Mouse (Mus musculus) lung, embryonic 14.5 days (tissue): ENCODE results near the gene Zscan10. TPM values are rescaled to one million over a fixed set of nuclear protein-coding genes. Genes with fewer than 3 reads are reported as not detected.

Experiments
- ATAC-seq: fragments of 200-750 bp; cut with Nextera tagmentation; 2 replicates; pipeline ENCODE4 v1.8.0; 2017; ENCODE audit warnings: mild to moderate bottlenecking, moderate TSS enrichment, moderate library complexity; ENCODE audit not compliant: insufficient read depth
- DNase-seq: peaks from one replicate; pipeline ENCODE4 v3.0.0-alpha.2; 2015
- H3K27ac ChIP-seq: fragments of 300-500 bp; sonication (generic); 2 replicates; pipeline ENCODE4 v1.5.1; 2014; ENCODE audit warnings: low read depth, mild to moderate bottlenecking, moderate library complexity
- H3K27me3 ChIP-seq: fragments of 300-500 bp; sonication (generic); 2 replicates; pipeline ENCODE4 v1.6.1; 2014; ENCODE audit warnings: low read length, control low read depth; ENCODE audit not compliant: insufficient read depth
- H3K36me3 ChIP-seq: fragments of 300-500 bp; sonication (generic); 2 replicates; pipeline ENCODE4 v1.6.1; 2014; ENCODE audit warnings: control low read depth; ENCODE audit not compliant: insufficient read depth
- H3K4me1 ChIP-seq: fragments of 300-500 bp; sonication (generic); 2 replicates; pipeline ENCODE4 v1.6.1; 2014; ENCODE audit warnings: antibody characterized with exemption, control low read depth; ENCODE audit not compliant: insufficient read depth
- H3K4me2 ChIP-seq: fragments of 300-500 bp; sonication (generic); 2 replicates; pipeline ENCODE4 v1.6.1; 2014; ENCODE audit warnings: mild to moderate bottlenecking
- H3K4me3 ChIP-seq: fragments of 300-500 bp; sonication (generic); 2 replicates; pipeline ENCODE4 v1.5.1; 2014; ENCODE audit warnings: low read depth, low read length
- H3K9ac ChIP-seq: fragments of 300-500 bp; sonication (generic); 2 replicates; pipeline ENCODE4 v1.6.1; 2014
- H3K9me3 ChIP-seq: fragments of 300-500 bp; sonication (generic); 2 replicates; pipeline ENCODE4 v1.6.1; 2016; ENCODE audit warnings: low read depth, low read length, control low read depth
- CTCF ChIP-seq: IDR thresholded peaks from 2 replicates; pipeline ENCODE4 v1.5.1; 2016; ENCODE audit warnings: antibody characterized with exemption, low read depth
- WGBS: fragments of 180-500 bp; shearing (Covaris S2); extraction: QIAGEN DNeasy Blood & Tissue Kit; methylation state at CpG from one replicate; pipeline ENCODE4 v1.1.7; 2014; 5-methylcytosine and 5-hydroxymethylcytosine counted together
- polyA plus RNA-seq: library from polyadenylated mRNA; unstranded; fragments of >200 nt; fragmentation: Nextera tagmentation; extraction: Ambion mirVana; gene quantifications from 2 replicates; pipeline ENCODE4 v1.2.1, GENCODE M21; 2014

Zscan10 gene
- polyA plus RNA-seq, 1 experiment from 2014 or later = 0.74 TPM

DNA sequence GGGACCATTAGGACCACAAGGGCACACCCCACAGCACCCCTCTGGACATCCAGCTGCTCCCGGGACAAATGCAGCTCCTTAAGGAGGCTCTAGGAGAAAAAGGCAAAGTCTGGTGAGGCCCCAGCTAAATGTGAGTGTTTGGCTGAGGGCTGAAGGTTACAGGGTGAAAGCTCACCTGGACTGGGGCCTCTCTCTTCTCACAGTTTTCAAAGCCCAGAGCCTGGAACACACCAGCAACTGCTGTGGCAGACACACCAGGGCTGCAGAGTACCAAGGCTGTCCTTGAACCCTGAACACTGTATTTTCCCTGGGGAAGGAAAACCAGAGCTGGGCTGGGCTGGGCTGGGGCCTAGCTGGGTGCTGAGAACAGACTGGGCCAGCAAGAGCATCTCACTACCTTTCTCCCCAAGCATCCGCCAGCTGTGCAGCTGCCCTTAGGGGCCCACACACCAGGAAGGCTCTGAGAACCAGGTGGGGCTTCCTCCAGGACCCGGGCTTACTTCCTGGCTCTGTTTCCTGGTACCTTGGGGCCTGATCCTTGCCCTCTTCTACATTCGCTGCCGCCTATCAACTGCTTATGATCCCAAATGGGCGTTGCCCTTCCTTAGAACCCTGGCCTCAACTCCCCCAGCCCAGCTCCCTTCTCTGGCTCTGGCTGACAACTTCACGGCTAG is 45.3 kb upstream of the Zscan10 start:
- DNase-seq (no peak), ATAC-seq (no peak)
- Histone ChIP-seq H3K9ac (no peak overlapping the region), H3K4me2 (no peak overlapping the region), H3K27me3 (no peaks in the 10 kb centered on the region), H3K4me3 (no peak overlapping the region), H3K4me1 (no peaks in the 10 kb centered on the region), H3K36me3 (peaks cover 55% of the 10 kb centered on the region), H3K9me3 (no peaks in the 10 kb centered on the region), H3K27ac (no peak overlapping the region)
- WGBS = 72% methylated on average over 7 of the region's 7 CpGs
- no peak for TF ChIP-seq CTCF

- Histone ChIP-seq H3K9ac (no peak overlapping the region), H3K27ac (no peak overlapping the region), H3K4me3 (no peak overlapping the region), H3K36me3 (peaks cover 64% of the 10 kb centered on the region), H3K27me3 (no peaks in the 10 kb centered on the region), H3K4me2 (no peak overlapping the region), H3K9me3 (no peaks in the 10 kb centered on the region), H3K4me1 (peaks cover 2% of the 10 kb centered on the region; the same call in 1 of the 2 replicates)
- ATAC-seq (no peak), DNase-seq (peak; percentile 57)
- 59% methylated on average over 11 of the region's 11 CpGs for WGBS
- peak; percentile 42 for TF ChIP-seq CTCF
Observed at GRCm38 (mm10) chr17:23559767-23560166, 40.9 kb upstream of the Zscan10 start.

GRCm38 (mm10) chr17:23563595-23564367 is 36.9 kb upstream of the Zscan10 start, which contains the start of gene Zfp213:
Gene Zfp213 (minus strand): TSS chr17:23564238.
- peaks cover 4% of the 10 kb centered on the region; the same call in 1 of the 2 replicates for H3K4me1 ChIP-seq
- no peaks in the 10 kb centered on the region for H3K9me3 ChIP-seq
- no peak for TF ChIP-seq CTCF
- H3K36me3 ChIP-seq = peaks cover 24% of the 10 kb centered on the region
- ATAC-seq (peak; percentile 98), DNase-seq (peak; percentile 99)
- under 1% methylated on average over 59 of the region's 59 CpGs for WGBS
- no peaks in the 10 kb centered on the region for H3K27me3 ChIP-seq
- H3K4me2 ChIP-seq = peak within 1 kb of the TSS; percentile 82
- H3K4me3 ChIP-seq = peak within 1 kb of the TSS; percentile 75
- H3K9ac ChIP-seq = peak within 1 kb of the TSS; percentile 97
- peak within 1 kb of the TSS; percentile 97 for H3K27ac ChIP-seq

DNA sequence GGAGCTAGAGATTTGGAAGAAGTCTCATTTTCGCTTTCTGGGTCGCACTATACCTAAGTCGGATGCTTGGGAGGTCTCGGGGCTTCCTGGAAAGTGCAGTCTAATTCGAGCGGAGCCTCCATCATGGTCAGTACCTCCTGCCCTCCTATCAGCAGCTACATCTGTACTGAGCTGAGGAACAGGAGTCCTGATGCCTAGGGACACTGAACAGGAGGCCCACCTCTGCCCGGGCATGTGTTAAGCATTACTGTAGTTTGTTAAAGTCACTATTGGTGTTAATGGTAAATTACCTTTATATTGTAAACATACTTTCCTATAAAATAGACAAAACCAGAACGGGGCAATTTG is 36.3 kb upstream of the Zscan10 start:
- Histone ChIP-seq H3K9ac (peak overlapping the region; percentile 97), H3K4me2 (peak overlapping the region; percentile 82), H3K27ac (peak overlapping the region; percentile 97), H3K9me3 (no peaks in the 10 kb centered on the region), H3K27me3 (no peaks in the 10 kb centered on the region), H3K36me3 (peaks cover 18% of the 10 kb centered on the region), H3K4me3 (peak overlapping the region; percentile 75), H3K4me1 (peaks cover 4% of the 10 kb centered on the region; the same call in 1 of the 2 replicates)
- TF ChIP-seq CTCF = no peak
- 0% methylated on average over 8 of the region's 8 CpGs for WGBS
- no peak for DNase-seq
- peak; percentile 85 for ATAC-seq

GRCm38 (mm10) chr17:23566787-23567186 is 33.9 kb upstream of the Zscan10 start:
- H3K9me3 ChIP-seq = no peaks in the 10 kb centered on the region
- H3K27me3 ChIP-seq = no peaks in the 10 kb centered on the region
- H3K36me3 ChIP-seq = no peaks in the 10 kb centered on the region
- no peak for ATAC-seq
- peak; percentile 41 for TF ChIP-seq CTCF
- no peak overlapping the region for H3K4me3 ChIP-seq
- H3K9ac ChIP-seq = no peak overlapping the region
- H3K4me1 ChIP-seq = peaks cover 4% of the 10 kb centered on the region; the same call in 1 of the 2 replicates
- no peak overlapping the region for H3K27ac ChIP-seq
- H3K4me2 ChIP-seq = no peak overlapping the region
- peak; percentile 20 for DNase-seq
- 50% methylated on average over 5 of the region's 5 CpGs for WGBS

DNA sequence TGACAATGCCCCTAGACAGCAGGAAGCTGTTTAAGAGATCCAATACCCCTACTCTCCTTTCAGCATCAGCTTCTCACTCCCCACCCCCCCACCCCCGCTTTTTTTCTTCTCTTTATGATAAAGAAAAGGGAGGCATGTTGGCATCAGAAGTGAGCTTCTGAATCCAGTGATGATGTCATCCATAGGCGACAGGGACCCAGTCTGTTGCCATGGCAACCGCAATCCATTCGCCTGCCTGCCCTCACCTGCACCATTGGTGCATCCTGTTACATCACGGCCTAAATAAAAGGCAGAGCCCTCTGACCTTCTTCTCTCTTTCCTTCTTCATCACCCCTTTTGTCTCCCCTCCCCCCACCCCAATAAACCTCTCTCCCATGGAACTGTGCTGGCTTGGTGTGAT is 32.3 kb upstream of the Zscan10 start:
- H3K4me3 ChIP-seq = no peak overlapping the region
- no peak overlapping the region for H3K4me2 ChIP-seq
- DNase-seq = no peak
- H3K4me1 ChIP-seq = peaks cover 4% of the 10 kb centered on the region; the same call in 1 of the 2 replicates
- H3K27ac ChIP-seq = no peak overlapping the region
- WGBS = 38% methylated on average over 5 of the region's 5 CpGs
- no peaks in the 10 kb centered on the region; the same call in 1 of the 2 replicates for H3K36me3 ChIP-seq
- no peaks in the 10 kb centered on the region for H3K27me3 ChIP-seq
- H3K9ac ChIP-seq = no peak overlapping the region
- H3K9me3 ChIP-seq = no peaks in the 10 kb centered on the region
- ATAC-seq = no peak
- no peak for TF ChIP-seq CTCF

GRCm38 (mm10) chr17:23570017-23570416 is 30.6 kb upstream of the Zscan10 start:
- peak; percentile 55; the same call in 1 of the 2 replicates for ATAC-seq
- Histone ChIP-seq H3K27me3 (no peaks in the 10 kb centered on the region), H3K4me2 (no peak overlapping the region), H3K4me3 (no peak overlapping the region), H3K4me1 (peaks cover under 1% of the 10 kb centered on the region; the same call in 1 of the 2 replicates), H3K36me3 (peaks cover 10% of the 10 kb centered on the region; the same call in 1 of the 2 replicates), H3K27ac (no peak overlapping the region), H3K9me3 (no peaks in the 10 kb centered on the region), H3K9ac (no peak overlapping the region)
- peak; percentile 68 for DNase-seq
- TF ChIP-seq CTCF = peak; percentile 63
- WGBS = 31% methylated on average over 6 of the region's 6 CpGs
